7 mouse cellular contexts compared by ENCODE assay signal in the genomic region with DNA sequence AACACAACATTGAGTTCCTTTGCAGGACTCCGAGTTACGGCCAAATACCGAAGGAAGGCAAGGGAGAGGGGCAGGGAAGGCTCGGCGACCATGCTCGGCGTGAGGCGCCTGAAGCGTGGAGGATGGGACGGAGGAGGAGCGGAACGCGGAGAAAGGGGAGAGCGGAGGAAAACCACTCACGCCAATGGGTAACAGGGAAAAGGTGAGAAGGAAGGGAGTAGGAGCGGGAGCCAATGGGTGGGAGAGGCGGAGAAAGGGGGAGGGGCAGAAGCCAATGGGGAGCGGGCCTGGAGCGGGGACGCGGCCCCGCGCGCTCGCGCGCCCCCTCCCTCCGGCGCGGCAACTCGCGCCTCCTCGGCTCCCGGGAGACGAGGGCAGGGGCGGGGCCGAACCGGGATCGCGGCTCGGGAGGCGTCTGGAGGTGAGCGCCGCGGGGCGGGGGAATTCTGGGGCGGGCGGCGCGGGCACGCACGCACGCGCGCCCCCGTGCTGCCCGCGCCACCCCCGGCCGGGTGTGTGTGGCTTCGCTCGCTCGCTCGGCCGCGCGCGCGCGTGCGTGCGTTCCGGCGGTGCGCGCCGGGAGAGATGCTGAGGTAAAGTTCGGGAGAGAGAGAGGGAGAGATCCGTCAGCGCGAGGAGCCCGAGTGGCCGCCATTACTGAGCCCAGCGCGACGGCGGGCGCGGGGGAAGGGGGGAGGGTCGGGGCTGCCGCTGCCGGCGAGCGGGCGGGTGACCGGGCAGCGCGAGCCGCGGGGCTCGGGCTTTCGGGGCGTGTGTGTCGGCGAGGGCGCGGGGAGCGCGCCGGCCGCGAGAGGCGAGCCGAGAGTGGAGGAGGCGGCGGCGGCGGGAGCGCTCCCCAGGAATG. TPM values are rescaled to one million over a fixed set of nuclear protein-coding genes. Genes with fewer than 3 reads are reported as not detected.
A peak's percentile ranks its signal among the peaks of the same experiment; 100 is the strongest.
DNase-seq lines count a peak whose midpoint lies in the region; ATAC-seq lines count a peak whose summit lies in the region.

A gene (plus strand): TSS at position 517 of the 865 bp plus-strand sequence.

- no peaks in the 10 kb centered on the region for H3K9me3 ChIP-seq in intestine, embryonic 15.5 days
- H3K9me3 ChIP-seq in midbrain, embryonic 10.5 days (replicated peaks) = no peaks in the 10 kb centered on the region

- no peaks in the 10 kb centered on the region for H3K36me3 ChIP-seq in intestine, embryonic 15.5 days
- H3K36me3 ChIP-seq in midbrain, embryonic 10.5 days = peaks cover 8% of the 10 kb centered on the region; the same call in 1 of the 2 replicates

- H3K27me3 ChIP-seq in intestine, embryonic 15.5 days (replicated peaks) = no peaks in the 10 kb centered on the region
- no peaks in the 10 kb centered on the region for H3K27me3 ChIP-seq in midbrain, embryonic 10.5 days (ENCODE audit: low read depth, poor library complexity, severe bottlenecking)

- peak within 1 kb of the TSS; percentile 79 for H3K4me2 ChIP-seq in intestine, embryonic 15.5 days (replicated peaks)

- H3K4me3 ChIP-seq in intestine, embryonic 15.5 days (replicated peaks) = peak within 1 kb of the TSS; percentile 96
- peak within 1 kb of the TSS; percentile 99 for H3K4me3 ChIP-seq in midbrain, embryonic 10.5 days

- peak; percentile 98 for ATAC-seq in intestine, embryonic 15.5 days

- under 1% methylated on average over 88 of the region's 119 CpGs for WGBS in intestine, embryonic 15.5 days
- WGBS in midbrain, embryonic 10.5 days = under 1% methylated on average over 115 of the region's 119 CpGs

- H3K9ac ChIP-seq in intestine, embryonic 15.5 days = peak within 1 kb of the TSS; percentile 99

- peak within 1 kb of the TSS; percentile 100 for H3K27ac ChIP-seq in intestine, embryonic 15.5 days
- peak within 1 kb of the TSS; percentile 100 for H3K27ac ChIP-seq in midbrain, embryonic 10.5 days (replicated peaks)

- peak; percentile 99 for DNase-seq in adrenal gland, adult 2 months
- DNase-seq in embryo, embryonic 11.5 days (ENCODE audit: low read depth, low spot score) = peak; percentile 97
- peak; percentile 83 to 94 for DNase-seq in gastrocnemius, postnatal 36 days
- peak; percentile 91 to 97 for DNase-seq in left cerebral cortex, postnatal 25 days (ENCODE audit: low spot score in 2 of 2)
- peak; percentile 98 for DNase-seq in midbrain, embryonic 10.5 days (ENCODE audit: low spot score)
- peak; percentile 97 for DNase-seq in right cerebral cortex, postnatal 4 days

- H3K4me1 ChIP-seq in intestine, embryonic 15.5 days (replicated peaks) = peaks cover 2% of the 10 kb centered on the region; the same call in 1 of the 2 replicates
- H3K4me1 ChIP-seq in midbrain, embryonic 10.5 days = peaks cover 29% of the 10 kb centered on the region

- intact Hi-C loops in gastrocnemius, postnatal 36 days (cut with DNase I) = loop anchor here (2.0 to 10.0 kb wide), 6 partner anchors 51 to 1859 kb away; a partner anchor contains a TSS
- intact Hi-C loops in left cerebral cortex, postnatal 25 days (cut with DNase I) = loop anchor here (1.0 to 5.0 kb wide), 5 partner anchors 63 to 330 kb away; no protein-coding TSS in a partner anchor

RNA-seq across cellular contexts. Expression of the gene that starts here (rescaled TPM):
- total RNA-seq in adrenal gland, adult 2 months (2021) = 10 to 100 TPM; 74.5 to 87.3 TPM
- polyA plus RNA-seq in adrenal gland, adult 2 months (2012; rRNA removed) = 0.40 and 0.53 TPM in 2 replicates
- 10 to 100 TPM; 30.7 to 35.3 TPM for total RNA-seq in gastrocnemius, postnatal 36 days (2021)
- 31.5 and 36.0 TPM in 2 replicates for polyA plus RNA-seq in intestine, embryonic 15.5 days (2015; fragmentation: Nextera tagmentation; extraction: Ambion mirVana)
- total RNA-seq in left cerebral cortex, postnatal 25 days (2021) = 100 to 1,000 TPM; 141 to 144 TPM
- 44.0 and 44.6 TPM in 2 replicates for polyA plus RNA-seq in midbrain, embryonic 10.5 days (2016; fragmentation: Nextera tagmentation; extraction: Ambion mirVana)

Comparison
In these comparisons a context has a peak if more than half of its experiments do, and no peak if none do; other contexts are left out.
1. Peak in every context shown above with its lines: DNase-seq, ATAC-seq, H3K4me3 ChIP-seq and H3K27ac ChIP-seq.
2. RNA of the gene that starts here (polyA plus RNA-seq): 44.0 to 44.6 TPM in midbrain, embryonic 10.5 days and 31.5 to 36.0 TPM in intestine, embryonic 15.5 days; 0.40 to 0.53 TPM in adrenal gland, adult 2 months; every median in the first group is over 10 times any median in the second.